14 mouse cellular contexts compared by ENCODE assay signal in the genomic region with DNA sequence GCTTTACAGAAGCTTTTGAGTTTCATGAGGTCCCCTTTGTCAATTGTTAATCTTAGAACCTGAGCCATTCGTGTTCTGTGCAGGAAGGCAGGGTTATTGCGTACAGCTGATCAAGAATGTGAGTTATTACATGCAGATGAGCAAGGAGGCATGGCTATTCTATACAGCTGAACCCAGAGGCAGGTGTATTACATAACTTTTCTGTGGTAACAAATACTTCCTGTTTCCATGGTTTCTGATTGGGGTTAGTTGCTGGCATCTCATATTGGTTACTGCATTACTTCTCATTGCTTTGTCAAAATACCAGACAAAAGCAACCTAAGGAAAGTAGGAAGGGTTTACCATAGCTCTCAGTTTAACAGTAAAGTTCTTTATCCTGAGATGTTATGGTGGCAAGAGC.
"Had no signal": no experiment of that assay in that cellular context is flagged by ENCODE, and none has a peak within 500 bp of the region (broad histone marks: within the 10 kb centered on the region; RNA-seq: fewer than 3 reads in every experiment).

No protein-coding gene starts in this region.

- DNase-seq: gastrocnemius, postnatal 14 days; gastrocnemius, postnatal 36 days; heart, adult 2 months; heart, postnatal 14 days; heart, postnatal 4 days; kidney, adult 11 months; kidney, adult 2 months; kidney, adult 9 months; kidney, postnatal 14 days; kidney, postnatal 4 days; left cerebral cortex, postnatal 4 days had no signal

- ATAC-seq: hindbrain, postnatal 0 days; intestine, embryonic 16.5 days; liver, embryonic 12.5 days had no signal
